Mouse (Mus musculus) lung, adult 2 months (tissue): ENCODE results near the gene Pcdh7. TPM values are rescaled to one million over a fixed set of nuclear protein-coding genes. Genes with fewer than 3 reads are reported as not detected.

ENCODE experiments used
- DNase-seq: peaks from one replicate; pipeline ENCODE4 v3.0.0; 2022
- H3K4me1 ChIP-seq: fragments of 200-500 bp; 2 replicates; pipeline ENCODE4 v1.6.1; 2011; ENCODE audit warnings: low read length; ENCODE audit not compliant: control insufficient read depth, insufficient read depth
- H3K4me3 ChIP-seq: fragments of 200-500 bp; replicated peaks from 2 replicates; pipeline ENCODE3; 2011; ENCODE audit warnings: low read depth, mild to moderate bottlenecking, control low read depth, low read length; ENCODE audit errors: extremely low read depth
- CTCF ChIP-seq: fragments of 200-500 bp; IDR thresholded peaks from 2 replicates; pipeline ENCODE4 v1.5.1; 2011; ENCODE audit warnings: mild to moderate bottlenecking, low read length, control low read depth; ENCODE audit not compliant: insufficient read depth
- POLR2A ChIP-seq: fragments of 200-500 bp; IDR thresholded peaks from 2 replicates; pipeline ENCODE4 v1.6.1; 2011; ENCODE audit warnings: low read depth, mild to moderate bottlenecking, control low read depth, low read length, borderline replicate concordance; ENCODE audit errors: extremely low read depth
- WGBS: fragments of 180-500 bp; shearing (Covaris S2); methylation state at CpG from one replicate; pipeline ENCODE4 v1.1.7; 2018; 5-methylcytosine and 5-hydroxymethylcytosine counted together
- polyA plus RNA-seq: library from polyadenylated mRNA; depleted of rRNA; stranded (reverse); fragments of >200 nt; gene quantifications from 2 replicates; pipeline ENCODE4 v1.2.3, GENCODE M21; 2012

Gene Pcdh7
- polyA plus RNA-seq, 1 experiment: 8.0 TPM

DNA sequence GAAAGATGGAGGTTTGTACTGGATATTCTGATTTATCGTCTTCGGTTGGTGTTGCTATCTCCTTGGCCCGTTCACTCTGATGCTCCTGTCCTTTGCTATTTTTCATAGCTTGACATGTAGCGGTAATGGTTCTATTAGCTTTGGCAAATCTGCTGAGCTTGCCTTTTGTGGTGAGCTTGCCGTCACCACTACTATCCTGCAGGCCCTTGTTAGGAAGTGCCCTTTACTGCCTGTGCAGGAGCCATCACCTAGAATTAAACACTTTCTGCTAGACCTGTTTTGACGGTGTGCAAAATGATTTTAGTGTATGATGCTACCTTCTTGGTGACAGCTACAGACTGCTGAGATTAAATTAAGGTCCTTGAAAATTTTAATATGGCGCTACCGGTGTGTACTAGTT, 103.3 kb downstream of the Pcdh7 start:
- TF ChIP-seq POLR2A: no peak
- no peak for TF ChIP-seq CTCF
- no peak for DNase-seq
- H3K4me3 ChIP-seq: no peak overlapping the region
- 78% methylated on average over 8 of the region's 8 CpGs for WGBS
- no peaks in the 10 kb centered on the region for H3K4me1 ChIP-seq

DNA sequence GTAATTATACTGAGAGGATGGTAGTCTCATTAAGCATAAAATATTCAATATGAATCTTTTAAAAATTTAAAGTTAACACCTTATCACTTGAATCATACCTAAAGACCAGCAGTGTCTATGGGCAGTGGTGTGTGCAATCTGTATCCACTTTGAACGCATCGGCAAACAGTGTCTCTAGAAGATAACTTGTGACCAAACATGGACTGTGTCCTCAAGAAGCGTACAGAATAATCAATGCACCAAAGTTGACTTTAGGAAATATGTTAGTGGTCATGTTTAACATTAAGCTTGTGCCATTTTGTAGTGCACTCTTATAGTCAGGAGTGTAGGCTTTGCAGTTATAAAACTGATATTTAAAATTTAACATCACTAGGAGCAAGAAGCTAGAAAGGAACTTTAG, 110.7 kb downstream of the Pcdh7 start:
- WGBS: 93% methylated on average over 3 of the region's 3 CpGs
- H3K4me1 ChIP-seq: no peaks in the 10 kb centered on the region
- no peak for TF ChIP-seq CTCF
- TF ChIP-seq POLR2A: no peak

DNA sequence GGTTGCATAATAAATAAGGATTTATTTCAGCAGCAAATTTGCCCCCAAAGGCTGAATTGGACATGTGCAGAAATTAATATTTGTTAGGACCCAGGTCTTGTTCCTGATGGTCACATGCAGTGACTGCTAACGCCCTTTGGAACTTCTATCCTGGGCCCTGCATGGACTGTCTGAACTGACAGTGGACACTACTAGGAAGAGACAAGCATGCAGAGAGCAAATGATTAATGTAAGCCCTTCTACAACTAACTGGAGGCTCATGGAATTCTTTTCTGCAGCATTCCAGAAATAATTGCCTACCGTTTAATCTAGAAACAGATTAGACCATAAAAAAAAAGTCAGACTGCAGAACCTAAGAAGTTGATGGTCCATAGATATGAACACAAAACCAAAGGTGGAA, 119.4 kb downstream of the Pcdh7 start:
- TF ChIP-seq CTCF: no peak
- no peak for TF ChIP-seq POLR2A
- no peaks in the 10 kb centered on the region for H3K4me1 ChIP-seq
- H3K4me3 ChIP-seq: no peak overlapping the region
- 56% methylated on average over 2 of the region's 2 CpGs for WGBS
- no peak for DNase-seq

More for the DNA sequence above, 110.7 kb downstream of the Pcdh7 start:
- no peak overlapping the region for H3K4me3 ChIP-seq
- DNase-seq: no peak

DNA sequence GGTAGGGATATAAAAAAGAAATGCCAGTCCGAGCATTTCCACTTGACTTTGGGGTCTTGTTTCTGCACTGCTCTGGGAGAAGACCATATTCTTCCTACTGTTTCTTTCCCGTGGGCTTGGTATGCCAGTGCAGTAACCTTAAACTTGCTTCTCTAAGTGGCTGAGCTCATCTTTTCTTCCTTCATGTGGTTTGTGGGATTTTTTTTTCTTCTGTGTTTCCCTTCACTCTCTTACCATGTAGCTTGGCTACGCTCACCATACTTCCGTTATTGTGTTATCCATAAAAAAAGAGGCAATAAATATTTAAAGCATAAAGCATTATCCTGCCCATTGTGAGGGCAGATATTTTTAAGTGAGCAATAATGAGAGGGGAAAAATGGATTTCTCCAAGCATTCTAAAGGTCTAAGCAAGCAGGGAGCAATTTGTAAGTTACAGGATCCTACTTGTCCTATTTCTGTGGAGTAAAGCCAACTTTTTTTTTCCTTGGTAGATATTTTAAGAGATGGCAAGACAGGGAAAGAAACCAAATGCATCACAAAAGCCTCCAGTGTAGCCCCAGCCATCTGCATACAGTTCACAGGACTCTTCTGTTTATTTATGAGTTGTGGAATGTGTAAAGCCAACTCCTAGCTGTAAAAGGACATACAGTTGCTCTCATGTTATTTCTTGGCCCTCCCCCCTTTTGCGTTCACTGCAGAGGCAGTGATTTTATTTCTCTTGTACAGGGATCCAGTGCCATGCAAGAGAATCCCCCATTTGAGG, 123.8 kb downstream of the Pcdh7 start:
- TF ChIP-seq POLR2A: no peak
- no peak for TF ChIP-seq CTCF
- Histone ChIP-seq H3K4me1 (no peaks in the 10 kb centered on the region), H3K4me3 (no peak overlapping the region)
- WGBS: 60% methylated on average over 5 of the region's 5 CpGs
- DNase-seq: no peak

DNA sequence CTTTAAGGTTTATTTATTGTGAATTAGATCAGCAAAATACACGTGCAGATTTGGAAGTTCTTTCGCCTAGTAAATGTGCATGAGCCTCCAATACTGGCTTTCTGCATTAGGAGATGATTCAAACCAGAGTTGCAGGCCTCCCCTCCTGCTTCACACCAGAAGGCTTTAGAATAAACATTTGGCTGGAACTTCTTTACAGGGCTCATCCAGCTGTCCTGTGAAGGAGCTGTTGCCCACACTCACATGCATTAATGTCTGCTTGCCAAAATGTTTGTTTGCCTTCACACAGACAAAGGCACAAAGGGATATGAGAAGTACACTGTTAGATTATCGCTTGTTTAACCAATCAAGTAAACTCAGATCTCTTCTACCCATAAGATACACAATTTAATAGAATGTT, 129.7 kb downstream of the Pcdh7 start:
- no peak for DNase-seq
- H3K4me1 ChIP-seq: no peaks in the 10 kb centered on the region
- TF ChIP-seq CTCF (no peak), POLR2A (no peak)
- WGBS: 64% methylated on average over 3 of the region's 3 CpGs
- H3K4me3 ChIP-seq: no peak overlapping the region

DNA sequence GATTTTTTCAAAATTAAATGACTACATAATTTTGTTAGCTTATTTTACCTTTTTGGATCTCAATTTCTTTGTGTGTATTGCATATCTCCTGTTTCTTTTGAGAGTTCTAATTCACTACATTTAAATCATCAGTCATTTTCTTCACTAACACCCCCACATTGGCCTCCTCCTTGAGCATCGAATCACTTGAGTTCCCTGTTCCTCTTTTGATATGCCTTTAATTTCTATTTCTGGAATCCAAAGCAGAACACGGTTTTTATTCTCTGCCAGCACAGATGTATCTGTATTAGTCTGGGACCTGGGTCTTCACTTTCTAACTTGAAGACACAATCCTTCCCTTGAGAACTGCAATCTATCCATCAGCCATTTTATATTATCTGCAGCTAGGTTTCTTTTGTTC, 132.3 kb downstream of the Pcdh7 start:
- no peak for TF ChIP-seq POLR2A
- TF ChIP-seq CTCF: no peak
- 60% methylated on average over 2 of the region's 2 CpGs for WGBS
- no peak overlapping the region for H3K4me3 ChIP-seq

DNA sequence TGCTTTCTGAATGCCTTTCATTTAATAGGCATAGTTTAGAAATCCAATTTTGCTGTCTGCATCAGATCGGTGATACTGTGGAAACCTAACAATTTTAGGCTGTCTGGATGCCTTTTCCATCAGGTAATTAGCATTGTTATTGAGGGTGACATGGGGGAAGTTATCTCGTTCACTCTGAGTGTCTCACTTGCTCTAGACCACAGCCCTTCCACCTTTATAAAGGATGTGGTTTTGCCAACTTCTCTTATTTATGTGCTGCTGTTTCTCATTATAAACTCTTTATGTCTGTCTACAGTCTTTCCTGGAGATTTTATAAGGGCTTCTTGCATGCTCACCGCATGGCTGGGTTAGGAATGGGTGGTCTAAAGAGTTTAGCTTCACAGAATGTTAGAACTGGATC, 139.5 kb downstream of the Pcdh7 start:
- no peaks in the 10 kb centered on the region for H3K4me1 ChIP-seq
- TF ChIP-seq POLR2A (no peak), CTCF (no peak)
- DNase-seq: no peak
- H3K4me3 ChIP-seq: no peak overlapping the region
- WGBS: 65% methylated on average over 3 of the region's 3 CpGs

More for the DNA sequence above, 132.3 kb downstream of the Pcdh7 start:
- DNase-seq: no peak
- H3K4me1 ChIP-seq: no peaks in the 10 kb centered on the region

DNA sequence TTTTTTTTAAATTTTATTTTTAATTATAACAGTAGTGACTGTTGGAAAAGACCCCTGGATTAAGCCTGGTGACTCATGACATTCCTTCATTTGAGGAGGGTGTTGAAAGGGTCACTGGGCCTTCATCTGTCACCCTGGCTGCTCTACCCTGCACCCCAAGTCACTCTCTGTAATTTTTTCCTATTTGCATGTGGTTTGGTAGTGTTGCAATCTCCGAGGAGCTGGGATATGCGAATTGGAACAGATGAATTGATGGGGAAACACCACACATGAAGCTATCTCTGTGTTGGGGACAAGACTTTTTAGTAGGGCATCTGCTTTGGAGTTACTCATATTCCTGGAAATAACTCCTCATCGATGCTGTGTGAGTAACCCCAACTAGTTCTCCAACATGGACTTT, 146.5 kb downstream of the Pcdh7 start:
- H3K4me3 ChIP-seq: no peak overlapping the region
- H3K4me1 ChIP-seq: no peaks in the 10 kb centered on the region
- TF ChIP-seq CTCF (no peak), POLR2A (no peak)
- no peak for DNase-seq
- 80% methylated on average over 3 of the region's 3 CpGs for WGBS

DNA sequence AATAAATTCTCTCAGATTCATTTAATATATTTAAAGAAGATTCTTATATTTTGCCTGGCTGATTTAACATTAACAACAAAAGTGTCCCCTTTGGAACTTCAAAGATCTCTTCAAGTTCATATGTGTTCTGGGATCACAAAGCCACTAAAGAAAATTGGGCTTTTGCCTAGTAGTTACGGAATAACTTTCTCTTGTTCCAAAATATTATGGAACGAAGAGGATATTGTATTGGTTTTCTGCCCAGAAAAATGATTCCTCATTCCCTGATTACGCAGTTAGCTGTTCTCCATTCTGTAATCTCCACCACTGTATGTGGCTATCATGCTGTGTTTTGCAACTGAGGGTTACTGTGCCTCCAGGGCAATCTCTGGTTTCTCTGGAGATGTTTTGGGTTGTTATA, 147.5 kb downstream of the Pcdh7 start:
- no peak for DNase-seq
- 71% methylated on average over 3 of the region's 3 CpGs for WGBS
- H3K4me1 ChIP-seq: no peaks in the 10 kb centered on the region
- TF ChIP-seq POLR2A (no peak), CTCF (no peak)
- H3K4me3 ChIP-seq: no peak overlapping the region

DNA sequence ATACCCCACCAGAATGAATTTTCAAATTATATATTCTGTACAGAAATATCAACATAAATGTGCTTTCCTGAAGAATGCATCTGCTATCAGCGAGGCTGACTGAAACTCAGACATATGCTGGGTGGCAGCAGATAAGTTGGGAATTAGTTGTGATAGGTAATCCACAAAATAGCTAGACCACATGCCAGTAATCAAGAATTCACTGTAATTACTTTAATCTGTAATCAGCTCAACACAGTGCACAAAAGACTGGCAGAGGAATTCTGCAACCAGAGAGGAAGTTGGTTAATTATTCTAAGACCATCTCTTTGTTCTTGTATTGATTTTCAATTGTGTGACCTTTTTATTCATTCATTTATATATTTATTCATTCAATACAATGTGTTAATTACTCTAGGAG, 148.3 kb downstream of the Pcdh7 start:
- 87% methylated on average over 1 of the region's 1 CpGs for WGBS
- no peak for TF ChIP-seq CTCF

More for the DNA sequence above, 148.3 kb downstream of the Pcdh7 start:
- Histone ChIP-seq H3K4me1 (no peaks in the 10 kb centered on the region), H3K4me3 (no peak overlapping the region)
- DNase-seq: no peak
